Mouse (Mus musculus): ENCODE measurements around the gene Nup214. TPM values are rescaled to one million over a fixed set of nuclear protein-coding genes. Genes with fewer than 3 reads are reported as not detected.

Gene Nup214
- total and polyA plus RNA-seq, 3 experiments, result 33.1 to 90.8 (median 55.5) TPM

GRCm38 (mm10) chr2:31950966-31951365 lies 23.3 kb upstream of the Nup214 start:
- ATAC-seq (ENCODE audit: extremely low read depth, insufficient number of reproducible peaks, low FRiP score, poor library complexity, severe bottlenecking), result no peak
- Histone ChIP-seq H3K4me1 (ENCODE audit: insufficient read depth, low read depth, low read length) (peaks cover 2% of the 10 kb centered on the region; the same call in 1 of the 2 replicates), H3K27me3 (ENCODE audit: insufficient read depth, low read length) (peaks cover 64% of the 10 kb centered on the region), H3K9me3 (replicated peaks) (no peaks in the 10 kb centered on the region), H3K36me3 (replicated peaks) (no peaks in the 10 kb centered on the region), H3K4me3 (ENCODE audit: low read depth, low read length) (no peak overlapping the region)
- no peak for DNase-seq (ENCODE audit: low spot score)
- TF ChIP-seq CTCF (IDR thresholded peaks at IDR 0.05; ENCODE audit: low read depth, low read length), result no peak

DNA sequence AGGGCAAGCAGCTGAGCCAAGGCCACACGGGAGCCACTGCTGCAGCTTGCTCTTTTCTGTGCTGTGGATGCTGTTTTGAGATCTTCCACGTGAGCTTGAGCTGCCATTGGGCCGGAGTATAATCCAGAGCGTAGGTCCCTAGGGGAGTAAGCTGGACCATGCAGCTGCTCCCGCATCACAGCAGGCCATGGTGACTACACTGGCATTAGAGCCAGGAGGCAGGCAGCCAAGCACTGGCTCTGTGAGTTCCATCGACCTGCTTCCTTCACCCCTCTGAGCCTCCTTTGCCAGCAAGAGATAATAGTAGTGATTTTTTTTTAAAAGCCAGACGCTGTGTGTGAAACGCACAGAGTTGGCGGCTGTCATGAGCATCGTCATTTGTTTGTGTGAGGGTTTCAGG lies 22.0 kb upstream of the Nup214 start:
- H3K36me3 ChIP-seq (replicated peaks), result no peaks in the 10 kb centered on the region

GRCm38 (mm10) chr2:31952725-31953124 lies 21.5 kb upstream of the Nup214 start:
- Histone ChIP-seq H3K4me1 (ENCODE audit: insufficient read depth, low read depth, low read length) (peaks cover 2% of the 10 kb centered on the region; the same call in 1 of the 2 replicates), H3K4me3 (ENCODE audit: low read depth, low read length) (no peak overlapping the region), H3K36me3 (replicated peaks) (no peaks in the 10 kb centered on the region), H3K9me3 (replicated peaks) (no peaks in the 10 kb centered on the region), H3K27me3 (ENCODE audit: insufficient read depth, low read length) (peaks cover 66% of the 10 kb centered on the region)
- no peak for TF ChIP-seq TAL1 (conservative IDR thresholded peaks at IDR 0.05; ENCODE audit: low read depth, low read length)
- DNase-seq (ENCODE audit: low spot score) (no peak), ATAC-seq (ENCODE audit: extremely low read depth, insufficient number of reproducible peaks, low FRiP score, poor library complexity, severe bottlenecking) (no peak)

More for the DNA sequence above, 22.0 kb upstream of the Nup214 start:
- ATAC-seq (ENCODE audit: extremely low read depth, insufficient number of reproducible peaks, low FRiP score, poor library complexity, severe bottlenecking) (no peak), DNase-seq (ENCODE audit: low spot score) (no peak)
- Histone ChIP-seq H3K4me3 (ENCODE audit: low read depth, low read length) (no peak overlapping the region), H3K9me3 (replicated peaks) (no peaks in the 10 kb centered on the region), H3K4me1 (ENCODE audit: insufficient read depth, low read depth, low read length) (peaks cover 2% of the 10 kb centered on the region; the same call in 1 of the 2 replicates), H3K27me3 (ENCODE audit: insufficient read depth, low read length) (peaks cover 62% of the 10 kb centered on the region)
- no peak for TF ChIP-seq CTCF (IDR thresholded peaks at IDR 0.05; ENCODE audit: low read depth, low read length)
- TF ChIP-seq GATA2 (IDR thresholded peaks at IDR 0.05; ENCODE audit: borderline replicate concordance, low read depth, low read length), result no peak
- no peak for TF ChIP-seq TAL1 (conservative IDR thresholded peaks at IDR 0.05; ENCODE audit: low read depth, low read length)
- no peak for TF ChIP-seq POLR2AphosphoS5 (IDR thresholded peaks at IDR 0.05; ENCODE audit: insufficient replicate concordance, low read depth, low read length)
- TF ChIP-seq GATA1 (IDR thresholded peaks at IDR 0.05; ENCODE audit: borderline replicate concordance, low read length), result no peak

DNA sequence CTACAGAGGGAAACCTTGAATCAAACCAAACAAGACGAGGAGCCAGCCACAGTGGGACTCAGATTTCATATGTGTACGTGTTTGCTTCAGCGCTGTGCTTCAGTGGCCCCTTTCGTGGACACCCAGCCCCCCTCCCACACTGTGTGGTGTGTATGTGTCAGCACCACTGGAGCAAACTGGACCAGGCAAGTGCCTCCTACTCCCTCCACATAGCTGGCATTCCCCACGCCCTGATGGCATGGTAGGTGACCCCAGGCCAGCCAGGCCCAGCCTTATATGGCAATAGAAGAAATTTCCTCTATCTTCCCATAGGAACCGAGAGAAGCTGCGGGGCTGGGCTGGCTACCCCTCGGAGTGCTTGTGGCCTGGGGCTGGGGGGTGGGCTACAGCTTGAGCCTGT lies 20.5 kb upstream of the Nup214 start:
- Histone ChIP-seq H3K4me3 (ENCODE audit: low read depth, low read length) (no peak overlapping the region), H3K4me1 (ENCODE audit: insufficient read depth, low read depth, low read length) (peaks cover 2% of the 10 kb centered on the region; the same call in 1 of the 2 replicates), H3K27me3 (ENCODE audit: insufficient read depth, low read length) (peaks cover 61% of the 10 kb centered on the region), H3K36me3 (replicated peaks) (no peaks in the 10 kb centered on the region), H3K9me3 (replicated peaks) (no peaks in the 10 kb centered on the region)
- DNase-seq (ENCODE audit: low spot score), result no peak
- TF ChIP-seq CTCF (IDR thresholded peaks at IDR 0.05; ENCODE audit: low read depth, low read length) (no peak), GATA2 (IDR thresholded peaks at IDR 0.05; ENCODE audit: borderline replicate concordance, low read depth, low read length) (no peak), TAL1 (conservative IDR thresholded peaks at IDR 0.05; ENCODE audit: low read depth, low read length) (no peak), GATA1 (IDR thresholded peaks at IDR 0.05; ENCODE audit: borderline replicate concordance, low read length) (no peak), POLR2AphosphoS5 (IDR thresholded peaks at IDR 0.05; ENCODE audit: insufficient replicate concordance, low read depth, low read length) (no peak)
- ATAC-seq (ENCODE audit: extremely low read depth, insufficient number of reproducible peaks, low FRiP score, poor library complexity, severe bottlenecking), result no peak

- Histone ChIP-seq H3K36me3 (replicated peaks) (no peaks in the 10 kb centered on the region), H3K4me3 (ENCODE audit: low read depth, low read length) (no peak overlapping the region), H3K9me3 (replicated peaks) (no peaks in the 10 kb centered on the region), H3K4me1 (ENCODE audit: insufficient read depth, low read depth, low read length) (peaks cover 2% of the 10 kb centered on the region; the same call in 1 of the 2 replicates), H3K27me3 (ENCODE audit: insufficient read depth, low read length) (peaks cover 60% of the 10 kb centered on the region)
- ATAC-seq (ENCODE audit: extremely low read depth, insufficient number of reproducible peaks, low FRiP score, poor library complexity, severe bottlenecking) (no peak), DNase-seq (ENCODE audit: low spot score) (no peak)
- TF ChIP-seq GATA2 (IDR thresholded peaks at IDR 0.05; ENCODE audit: borderline replicate concordance, low read depth, low read length), result no peak
- no peak for TF ChIP-seq GATA1 (IDR thresholded peaks at IDR 0.05; ENCODE audit: borderline replicate concordance, low read length)
Measured at GRCm38 (mm10) chr2:31954779-31955181, 19.5 kb upstream of the Nup214 start.

DNA sequence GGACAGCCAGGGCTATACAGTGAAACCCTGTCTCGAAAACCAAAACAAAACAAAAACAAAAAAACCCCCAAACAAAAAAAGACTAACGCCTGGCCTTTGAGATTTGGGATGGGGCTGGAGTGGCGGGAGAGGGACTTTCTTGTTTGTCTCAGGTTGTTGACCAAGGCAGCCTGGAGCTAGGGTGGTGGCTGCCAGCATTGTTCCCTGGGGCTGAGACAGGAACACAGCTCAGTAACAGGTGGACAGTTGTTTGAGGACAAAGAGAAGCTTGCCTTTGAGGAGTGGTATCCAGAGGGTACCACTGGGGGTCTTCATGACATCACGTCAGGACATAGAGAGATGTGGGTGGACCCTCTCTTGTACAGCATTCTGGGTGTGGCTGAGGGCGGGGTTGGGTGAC lies 18.6 kb upstream of the Nup214 start:
- Histone ChIP-seq H3K27me3 (ENCODE audit: insufficient read depth, low read length) (peaks cover 61% of the 10 kb centered on the region), H3K9me3 (replicated peaks) (no peaks in the 10 kb centered on the region), H3K4me3 (ENCODE audit: low read depth, low read length) (no peak overlapping the region), H3K4me1 (ENCODE audit: insufficient read depth, low read depth, low read length) (no peaks in the 10 kb centered on the region), H3K36me3 (replicated peaks) (no peaks in the 10 kb centered on the region)
- ATAC-seq (ENCODE audit: extremely low read depth, insufficient number of reproducible peaks, low FRiP score, poor library complexity, severe bottlenecking), result no peak
- no peak for DNase-seq (ENCODE audit: low spot score)
- TF ChIP-seq CTCF (IDR thresholded peaks at IDR 0.05; ENCODE audit: low read depth, low read length), result no peak

GRCm38 (mm10) chr2:31957211-31957610 lies 17.0 kb upstream of the Nup214 start:
- Histone ChIP-seq H3K9me3 (replicated peaks) (no peaks in the 10 kb centered on the region), H3K27me3 (ENCODE audit: insufficient read depth, low read length) (peaks cover 63% of the 10 kb centered on the region), H3K4me1 (ENCODE audit: insufficient read depth, low read depth, low read length) (no peaks in the 10 kb centered on the region), H3K36me3 (replicated peaks) (no peaks in the 10 kb centered on the region), H3K4me3 (ENCODE audit: low read depth, low read length) (no peak overlapping the region)
- no peak for DNase-seq (ENCODE audit: low spot score)
- ATAC-seq (ENCODE audit: extremely low read depth, insufficient number of reproducible peaks, low FRiP score, poor library complexity, severe bottlenecking), result no peak
- TF ChIP-seq POLR2AphosphoS5 (IDR thresholded peaks at IDR 0.05; ENCODE audit: insufficient replicate concordance, low read depth, low read length), result no peak
- TF ChIP-seq GATA2 (IDR thresholded peaks at IDR 0.05; ENCODE audit: borderline replicate concordance, low read depth, low read length), result no peak
- TF ChIP-seq GATA1 (IDR thresholded peaks at IDR 0.05; ENCODE audit: borderline replicate concordance, low read length), result no peak
- no peak for TF ChIP-seq CTCF (IDR thresholded peaks at IDR 0.05; ENCODE audit: low read depth, low read length)
- no peak for TF ChIP-seq TAL1 (conservative IDR thresholded peaks at IDR 0.05; ENCODE audit: low read depth, low read length)
